Mouse (Mus musculus) MEL-GATA-1-ER (cell line): ENCODE measurements at regions not wholly inside any gene's neighbourhood (a gene's known extent, or its start where the extent isn't known, plus 50 kb on each side); places are given as distances from the start of the nearest gene placed in this dataset.

ENCODE experiments used
- DNase-seq: peaks from one replicate; pipeline ENCODE4 v3.0.0-alpha.2; 2012; ENCODE audit warnings: low read depth; ENCODE audit errors: extremely low read depth

GRCm38 (mm10) chr1:57643466-57644097, 130.4 kb upstream of the Spats2l start:
- DNase-seq: no peak

- DNase-seq: no peak
Measured at GRCm38 (mm10) chr1:57664962-57665361, 109.0 kb upstream of the Spats2l start.

- DNase-seq: no peak
Measured at GRCm38 (mm10) chr1:57665724-57666123, 108.2 kb upstream of the Spats2l start.

- DNase-seq: no peak
Measured at GRCm38 (mm10) chr1:57666179-57666693, 107.7 kb upstream of the Spats2l start.

GRCm38 (mm10) chr1:57673415-57673814, 100.5 kb upstream of the Spats2l start:
- DNase-seq: no peak

- no peak for DNase-seq
Measured at GRCm38 (mm10) chr1:57673957-57674699, 99.8 kb upstream of the Spats2l start.

GRCm38 (mm10) chr1:57684387-57685162, 89.4 kb upstream of the Spats2l start:
- no peak for DNase-seq

- DNase-seq: no peak
Measured at GRCm38 (mm10) chr1:57689253-57689652, 84.7 kb upstream of the Spats2l start.

GRCm38 (mm10) chr1:57707906-57708305, 66.1 kb upstream of the Spats2l start:
- DNase-seq: no peak

- no peak for DNase-seq
Measured at GRCm38 (mm10) chr1:57712916-57713503, 61.0 kb upstream of the Spats2l start.

- DNase-seq: no peak
Measured at GRCm38 (mm10) chr1:57717139-57717800, 56.7 kb upstream of the Spats2l start.

GRCm38 (mm10) chr1:57718409-57718808, 55.6 kb upstream of the Spats2l start:
- DNase-seq: no peak
